Mouse (Mus musculus) liver, embryonic 15.5 days (tissue): ENCODE data around the gene Brinp1. TPM values are rescaled to one million over a fixed set of nuclear protein-coding genes. Genes with fewer than 3 reads are reported as not detected.

Source experiments
- ATAC-seq: fragments of 200-750 bp; cut with Nextera tagmentation; 2 replicates; pipeline ENCODE4 v1.8.0; 2017; ENCODE audit warnings: moderate number of reproducible peaks, mild to moderate bottlenecking, moderate library complexity; ENCODE audit not compliant: insufficient read depth
- H3K27ac ChIP-seq: fragments of 300-500 bp; sonication (generic); replicated peaks from 2 replicates; pipeline ENCODE4 v1.5.1; 2015; ENCODE audit warnings: mild to moderate bottlenecking, inconsistent platforms
- H3K27me3 ChIP-seq: fragments of 300-500 bp; sonication (generic); 2 replicates; pipeline ENCODE4 v1.6.1; 2015; ENCODE audit warnings: mild to moderate bottlenecking, inconsistent platforms
- H3K36me3 ChIP-seq: fragments of 300-500 bp; sonication (generic); replicated peaks from 2 replicates; pipeline ENCODE4 v1.6.1; 2015; ENCODE audit warnings: moderate library complexity, mild to moderate bottlenecking, inconsistent platforms
- H3K4me1 ChIP-seq: fragments of 300-500 bp; sonication (generic); replicated peaks from 2 replicates; pipeline ENCODE4 v1.6.1; 2015; ENCODE audit warnings: inconsistent platforms
- H3K4me2 ChIP-seq: fragments of 300-500 bp; sonication (generic); 2 replicates; pipeline ENCODE4 v1.6.1; 2015; ENCODE audit warnings: moderate library complexity, mild to moderate bottlenecking, inconsistent platforms
- H3K4me3 ChIP-seq: fragments of 300-500 bp; sonication (generic); replicated peaks from 2 replicates; pipeline ENCODE4 v1.5.1; 2015; ENCODE audit warnings: mild to moderate bottlenecking, inconsistent platforms
- H3K9ac ChIP-seq: fragments of 300-500 bp; sonication (generic); 2 replicates; pipeline ENCODE4 v1.6.1; 2015; ENCODE audit warnings: moderate library complexity, mild to moderate bottlenecking, inconsistent platforms
- H3K9me3 ChIP-seq: fragments of 300-500 bp; sonication (generic); replicated peaks from 2 replicates; pipeline ENCODE4 v1.6.1; 2016; ENCODE audit warnings: inconsistent platforms
- WGBS: fragments of 180-500 bp; shearing (Covaris S2); methylation state at CpG from one replicate; pipeline ENCODE4 v1.1.7; 2015; ENCODE audit warnings: mixed read lengths; ENCODE audit not compliant: insufficient replicate concordance; 5-methylcytosine and 5-hydroxymethylcytosine counted together
- polyA plus RNA-seq: library from polyadenylated mRNA; unstranded; fragments of >200 nt; fragmentation: Nextera tagmentation; extraction: Ambion mirVana; gene quantifications from 2 replicates; pipeline ENCODE4 v1.2.1, GENCODE M21; 2015

Brinp1 gene
- polyA plus RNA-seq, 1 experiment from 2014 or later, result 0.15 TPM

GRCm38 (mm10) chr4:68920127-68920526 lies 34.1 kb downstream of the Brinp1 start:
- Histone ChIP-seq H3K4me2 (no peak overlapping the region), H3K9ac (no peak overlapping the region), H3K36me3 (no peaks in the 10 kb centered on the region), H3K4me3 (no peak overlapping the region), H3K9me3 (no peaks in the 10 kb centered on the region), H3K4me1 (no peaks in the 10 kb centered on the region), H3K27me3 (no peaks in the 10 kb centered on the region), H3K27ac (no peak overlapping the region)
- WGBS, result 55% methylated on average over 3 of the region's 3 CpGs
- no peak for ATAC-seq

GRCm38 (mm10) chr4:68910942-68911341 lies 43.3 kb downstream of the Brinp1 start:
- H3K9ac ChIP-seq, result no peak overlapping the region
- H3K36me3 ChIP-seq, result no peaks in the 10 kb centered on the region
- H3K4me3 ChIP-seq, result no peak overlapping the region
- H3K27ac ChIP-seq, result no peak overlapping the region
- ATAC-seq, result no peak
- no peak overlapping the region for H3K4me2 ChIP-seq
- WGBS, result 34% methylated on average over 3 of the region's 3 CpGs
- no peaks in the 10 kb centered on the region for H3K4me1 ChIP-seq
- no peaks in the 10 kb centered on the region for H3K27me3 ChIP-seq
- no peaks in the 10 kb centered on the region for H3K9me3 ChIP-seq

DNA sequence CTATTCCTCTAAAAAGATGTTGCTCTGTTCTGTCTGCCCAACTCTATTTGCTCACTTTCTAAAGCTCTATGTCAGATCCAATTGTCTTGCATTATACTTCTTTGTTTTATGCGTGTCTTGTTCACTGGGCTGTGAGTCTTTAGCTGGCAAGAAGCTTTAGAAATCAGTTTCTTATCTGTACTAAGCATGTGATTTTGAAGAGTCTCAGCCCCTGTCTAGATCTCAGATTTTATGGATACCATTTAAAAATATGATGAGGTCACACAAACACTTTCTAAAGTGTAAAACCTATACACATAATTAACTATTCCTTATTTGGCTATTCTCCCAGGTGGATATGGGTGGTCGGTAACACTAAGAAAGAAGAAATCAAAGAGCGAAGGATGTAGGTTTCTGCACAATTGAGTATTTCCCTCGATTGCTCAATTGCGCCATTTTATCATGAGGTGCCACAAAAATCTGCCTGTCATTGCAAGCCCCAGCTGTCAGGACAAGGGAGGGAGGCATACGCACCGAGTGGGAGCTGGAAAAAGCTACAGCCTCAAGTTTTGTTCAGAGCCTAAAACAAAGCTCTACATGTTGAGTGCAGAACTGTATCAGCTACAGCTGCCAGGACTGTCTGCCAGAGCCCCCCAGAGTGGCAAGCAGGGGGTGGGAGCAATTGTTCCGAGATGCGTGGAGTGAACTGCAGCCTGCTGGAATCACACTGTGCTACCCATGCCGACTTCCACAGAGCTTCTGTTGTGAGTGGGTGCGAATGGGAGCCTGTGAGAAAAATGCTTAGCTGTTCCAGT lies 47.6 kb downstream of the Brinp1 start:
- no peaks in the 10 kb centered on the region for H3K4me1 ChIP-seq
- H3K4me2 ChIP-seq, result no peak overlapping the region
- ATAC-seq, result no peak
- WGBS, result 54% methylated on average over 11 of the region's 11 CpGs
- H3K4me3 ChIP-seq, result no peak overlapping the region
- no peaks in the 10 kb centered on the region for H3K27me3 ChIP-seq
- H3K27ac ChIP-seq, result no peak overlapping the region
- no peaks in the 10 kb centered on the region for H3K9me3 ChIP-seq
- no peaks in the 10 kb centered on the region for H3K36me3 ChIP-seq
- H3K9ac ChIP-seq, result no peak overlapping the region

DNA sequence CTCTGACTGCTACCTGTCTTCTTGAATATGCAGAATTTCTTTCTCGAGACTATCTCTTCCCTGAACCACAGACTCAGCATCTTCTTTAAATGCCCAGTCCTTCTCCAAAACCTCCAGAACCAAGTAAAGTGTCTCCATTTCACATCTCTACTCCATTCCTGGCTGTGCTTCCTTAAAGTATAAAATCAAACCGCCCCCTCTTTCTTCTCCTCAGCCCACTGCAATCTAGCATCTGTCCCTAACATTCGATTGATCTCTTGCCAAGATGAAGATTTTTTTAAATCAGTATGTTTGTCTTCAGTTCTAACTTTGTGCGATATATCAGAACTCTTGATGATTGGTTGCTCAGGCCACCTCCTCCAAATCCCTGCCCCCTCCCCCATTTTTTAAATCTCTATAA lies 63.7 kb downstream of the Brinp1 start:
- Histone ChIP-seq H3K4me1 (no peaks in the 10 kb centered on the region), H3K27ac (no peak overlapping the region), H3K9ac (no peak overlapping the region), H3K9me3 (no peaks in the 10 kb centered on the region), H3K4me2 (no peak overlapping the region), H3K36me3 (no peaks in the 10 kb centered on the region), H3K27me3 (no peaks in the 10 kb centered on the region), H3K4me3 (no peak overlapping the region)
- ATAC-seq, result no peak
- WGBS, result 68% methylated on average over 4 of the region's 4 CpGs

DNA sequence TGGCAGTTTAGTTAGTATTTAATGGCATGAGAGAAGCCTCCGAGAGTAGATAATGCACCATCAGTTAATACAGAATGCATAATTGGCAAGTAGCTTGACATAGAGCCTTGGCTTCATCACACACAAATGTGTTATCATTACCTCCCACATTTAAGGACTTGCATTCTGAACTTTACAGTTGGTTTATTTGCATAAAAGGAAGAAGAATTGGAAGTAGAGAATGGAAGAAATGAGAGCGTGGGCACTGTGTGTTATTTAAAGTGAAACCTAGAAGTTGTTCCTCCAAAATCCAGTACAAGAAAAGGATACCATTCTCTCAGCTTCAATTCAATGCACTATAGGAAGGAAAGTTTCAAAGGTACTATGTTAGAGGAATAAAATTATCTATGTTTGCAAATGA lies 67.9 kb downstream of the Brinp1 start:
- Histone ChIP-seq H3K4me1 (no peaks in the 10 kb centered on the region), H3K9ac (no peak overlapping the region), H3K4me2 (no peak overlapping the region), H3K4me3 (no peak overlapping the region), H3K36me3 (no peaks in the 10 kb centered on the region), H3K27ac (no peak overlapping the region), H3K27me3 (no peaks in the 10 kb centered on the region), H3K9me3 (no peaks in the 10 kb centered on the region)
- no peak for ATAC-seq
- WGBS, result 66% methylated on average over 2 of the region's 2 CpGs

DNA sequence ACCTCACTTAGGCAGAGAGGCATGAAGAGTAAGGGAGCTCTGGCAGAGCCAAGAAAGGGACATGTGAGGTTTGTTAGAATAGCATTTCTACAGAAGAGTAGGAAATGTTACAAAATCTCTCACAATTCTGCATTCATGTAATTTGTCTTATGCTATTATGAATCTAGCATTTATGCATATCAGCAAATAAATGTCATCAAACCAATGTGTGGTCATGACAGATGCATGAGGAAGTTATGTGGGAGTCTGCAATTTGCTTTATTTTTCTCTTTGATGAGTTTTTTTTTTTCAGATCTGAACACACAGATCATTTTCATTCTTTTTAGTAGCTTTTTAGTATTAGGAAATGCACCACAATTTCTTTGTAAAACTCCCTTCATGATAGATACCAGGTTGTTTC lies 82.2 kb downstream of the Brinp1 start:
- Histone ChIP-seq H3K4me3 (no peak overlapping the region), H3K27ac (no peak overlapping the region), H3K36me3 (no peaks in the 10 kb centered on the region), H3K4me2 (no peak overlapping the region), H3K9me3 (no peaks in the 10 kb centered on the region), H3K4me1 (no peaks in the 10 kb centered on the region), H3K27me3 (no peaks in the 10 kb centered on the region), H3K9ac (no peak overlapping the region)
- ATAC-seq, result no peak

DNA sequence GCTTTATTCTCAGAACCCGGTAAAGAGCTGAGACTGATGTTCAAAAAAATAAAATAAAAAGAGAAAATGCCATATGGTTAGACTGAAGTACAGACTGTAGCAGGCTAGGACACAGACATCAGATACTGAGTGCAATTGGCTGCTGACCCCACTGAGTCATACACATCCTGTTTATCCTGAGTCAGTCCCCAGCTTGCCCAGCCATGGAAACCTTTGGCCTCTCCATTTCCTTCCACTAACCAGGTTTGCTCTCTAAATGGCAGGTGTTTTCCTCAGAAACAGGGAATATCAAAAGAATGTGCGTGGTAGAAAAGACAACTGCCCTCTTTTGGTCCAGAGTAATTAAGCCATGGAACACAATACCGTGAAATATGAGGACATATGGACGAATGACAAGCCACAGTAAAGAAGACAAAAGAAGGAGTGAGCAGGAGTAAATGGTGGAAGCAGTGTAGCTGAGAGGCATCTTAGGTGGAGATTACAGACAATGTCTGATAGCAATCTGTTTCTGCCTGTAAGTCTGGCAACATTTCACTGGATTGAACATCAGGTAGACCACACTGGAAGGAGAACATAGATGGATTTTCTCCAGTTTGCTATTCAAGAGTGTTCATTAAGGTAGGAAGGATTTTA lies 88.9 kb downstream of the Brinp1 start:
- Histone ChIP-seq H3K27ac (no peak overlapping the region), H3K4me3 (no peak overlapping the region), H3K9ac (no peak overlapping the region), H3K9me3 (no peaks in the 10 kb centered on the region), H3K4me2 (no peak overlapping the region), H3K4me1 (no peaks in the 10 kb centered on the region), H3K27me3 (no peaks in the 10 kb centered on the region), H3K36me3 (no peaks in the 10 kb centered on the region)
- WGBS, result 48% methylated on average over 4 of the region's 4 CpGs
- no peak for ATAC-seq

DNA sequence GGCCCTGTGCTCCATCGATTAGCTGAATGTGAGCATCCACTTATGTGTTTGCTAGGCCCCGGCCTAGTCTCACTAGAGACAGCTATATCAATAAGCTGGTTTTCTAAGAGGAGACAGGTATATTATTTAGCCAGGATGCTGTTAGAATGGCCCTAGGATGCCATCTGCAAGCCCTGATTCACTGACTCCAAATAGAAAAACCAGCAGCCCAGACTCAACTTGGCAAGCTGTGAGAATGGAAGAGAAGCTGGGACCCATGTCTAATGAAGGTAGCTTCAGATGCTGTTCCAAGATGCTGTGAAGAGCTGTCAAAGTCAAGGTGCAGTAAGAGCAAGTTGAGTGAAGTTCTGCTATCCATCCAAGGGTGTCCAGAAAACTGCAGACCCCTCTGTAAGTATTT lies 89.5 kb downstream of the Brinp1 start:
- Histone ChIP-seq H3K36me3 (no peaks in the 10 kb centered on the region), H3K4me2 (no peak overlapping the region), H3K27ac (no peak overlapping the region), H3K4me3 (no peak overlapping the region), H3K9ac (no peak overlapping the region), H3K27me3 (no peaks in the 10 kb centered on the region), H3K4me1 (no peaks in the 10 kb centered on the region), H3K9me3 (no peaks in the 10 kb centered on the region)
- WGBS, result 82% methylated on average over 2 of the region's 2 CpGs
- no peak for ATAC-seq

DNA sequence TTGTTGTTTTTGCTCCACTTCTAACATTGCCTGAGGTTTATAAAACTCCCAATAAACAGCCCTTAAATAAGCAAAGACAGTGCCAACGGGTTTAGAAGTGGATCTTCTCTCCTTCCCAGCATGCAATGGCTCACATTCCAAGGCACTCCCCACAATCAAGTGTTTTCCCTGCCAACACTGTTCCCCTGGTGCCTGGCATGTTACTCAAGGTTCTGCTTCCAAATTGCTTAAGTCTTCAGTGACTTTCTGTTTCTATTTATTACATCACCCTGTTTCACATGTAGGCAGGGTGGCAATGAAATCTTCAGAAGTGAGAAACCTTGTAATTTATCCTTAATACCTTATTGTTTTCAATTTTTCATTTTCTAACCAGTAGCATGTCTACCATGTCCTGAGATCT lies 97.3 kb downstream of the Brinp1 start:
- ATAC-seq, result no peak

GRCm38 (mm10) chr4:68849671-68850070 lies 104.5 kb downstream of the Brinp1 start:
- H3K27ac ChIP-seq, result no peak overlapping the region
- WGBS, result 53% methylated on average over 3 of the region's 3 CpGs
- ATAC-seq, result no peak
- no peak overlapping the region for H3K4me3 ChIP-seq
- H3K4me2 ChIP-seq, result no peak overlapping the region
- H3K36me3 ChIP-seq, result no peaks in the 10 kb centered on the region
- H3K4me1 ChIP-seq, result no peaks in the 10 kb centered on the region
- no peak overlapping the region for H3K9ac ChIP-seq
- no peaks in the 10 kb centered on the region for H3K27me3 ChIP-seq
- no peaks in the 10 kb centered on the region for H3K9me3 ChIP-seq

More for the DNA sequence above, 97.3 kb downstream of the Brinp1 start:
- Histone ChIP-seq H3K36me3 (no peaks in the 10 kb centered on the region), H3K4me3 (no peak overlapping the region), H3K27ac (no peak overlapping the region), H3K27me3 (no peaks in the 10 kb centered on the region), H3K9ac (no peak overlapping the region), H3K9me3 (no peaks in the 10 kb centered on the region), H3K4me2 (no peak overlapping the region), H3K4me1 (no peaks in the 10 kb centered on the region)
- 39% methylated on average over 1 of the region's 1 CpGs for WGBS

DNA sequence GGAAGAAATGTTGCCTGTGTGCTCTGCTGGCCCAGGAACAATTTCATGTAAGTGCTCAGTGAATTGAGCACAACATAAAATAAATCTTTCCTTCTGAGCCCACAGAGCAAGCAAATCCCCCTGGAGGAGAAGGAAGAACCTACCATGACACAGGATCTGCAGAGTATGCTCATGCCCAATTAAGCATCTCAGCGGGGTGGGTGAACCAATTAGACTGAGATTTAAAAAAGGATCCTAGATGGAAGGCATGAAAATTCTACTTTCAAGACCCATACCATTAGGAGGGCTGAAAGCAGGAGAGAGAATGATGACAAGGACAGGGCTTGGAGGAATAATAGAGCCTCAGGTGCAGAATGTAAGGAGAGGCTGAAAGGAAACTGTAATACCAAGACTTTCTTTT lies 107.2 kb downstream of the Brinp1 start:
- WGBS, result 55% methylated on average over 1 of the region's 1 CpGs
- H3K36me3 ChIP-seq, result no peaks in the 10 kb centered on the region
- no peaks in the 10 kb centered on the region for H3K27me3 ChIP-seq
- no peak overlapping the region for H3K27ac ChIP-seq
- H3K4me1 ChIP-seq, result no peaks in the 10 kb centered on the region
- no peak overlapping the region for H3K4me3 ChIP-seq
- no peak overlapping the region for H3K9ac ChIP-seq
- H3K9me3 ChIP-seq, result no peaks in the 10 kb centered on the region
- ATAC-seq, result no peak
- H3K4me2 ChIP-seq, result no peak overlapping the region

GRCm38 (mm10) chr4:68845964-68846363 lies 108.2 kb downstream of the Brinp1 start:
- H3K4me2 ChIP-seq, result no peak overlapping the region
- no peak overlapping the region for H3K4me3 ChIP-seq
- no peak overlapping the region for H3K27ac ChIP-seq
- H3K27me3 ChIP-seq, result no peaks in the 10 kb centered on the region
- H3K4me1 ChIP-seq, result no peaks in the 10 kb centered on the region
- no peak for ATAC-seq
- no peak overlapping the region for H3K9ac ChIP-seq
- no peaks in the 10 kb centered on the region for H3K36me3 ChIP-seq
- WGBS, result 32% methylated on average over 3 of the region's 3 CpGs
- no peaks in the 10 kb centered on the region for H3K9me3 ChIP-seq
